Comparison of ENCODE assay signal across 21 mouse cellular contexts in the genomic region with DNA sequence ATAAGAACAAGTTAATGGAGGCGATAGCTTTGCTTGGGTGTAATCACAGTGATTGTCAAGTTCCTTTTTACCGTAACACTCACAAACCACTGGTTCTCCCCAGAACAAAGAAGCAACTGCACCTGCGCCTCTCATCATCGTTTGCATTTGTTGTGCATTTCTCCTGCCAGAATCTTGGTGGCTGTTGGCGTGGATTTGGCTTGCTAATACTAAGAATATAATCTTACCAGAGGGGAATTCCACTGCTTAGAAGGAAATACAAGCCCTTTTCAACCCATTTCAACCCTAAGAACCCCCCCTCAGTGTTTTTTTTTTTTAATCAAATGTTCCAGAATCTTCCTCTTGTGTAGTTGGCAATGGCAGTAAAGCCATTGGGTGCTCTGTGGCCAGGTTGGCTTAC.
"Had no signal": no experiment of that assay in that cellular context is flagged by ENCODE, and none has a peak within 500 bp of the region (broad histone marks: within the 10 kb centered on the region; RNA-seq: fewer than 3 reads in every experiment).

No protein-coding gene starts in this region.

- H3K4me2 ChIP-seq: limb, embryonic 12.5 days; limb, embryonic 15.5 days; liver, embryonic 11.5 days; lung, embryonic 14.5 days; midbrain, embryonic 12.5 days; midbrain, embryonic 15.5 days; neural tube, embryonic 12.5 days; neural tube, embryonic 15.5 days had no signal

- H3K4me3 ChIP-seq: left cerebral cortex, adult 2 months; limb, embryonic 12.5 days; limb, embryonic 15.5 days; midbrain, embryonic 12.5 days; midbrain, embryonic 15.5 days; neural tube, embryonic 12.5 days; neural tube, embryonic 15.5 days had no signal

- DNase-seq: kidney, adult 2 months; kidney, postnatal 10 days; kidney, postnatal 36 days; layer of hippocampus, postnatal 36 days; left cerebral cortex, postnatal 4 days; liver, postnatal 0 days; lung, embryonic 14.5 days; retina, postnatal 1 day; thymus, adult 2 months; thymus, postnatal 36 days had no signal

- H3K9ac ChIP-seq: limb, embryonic 12.5 days; limb, embryonic 15.5 days; liver, embryonic 14.5 days; liver, postnatal 0 days; lung, embryonic 14.5 days; midbrain, embryonic 12.5 days; midbrain, embryonic 15.5 days; neural tube, embryonic 12.5 days; neural tube, embryonic 15.5 days had no signal

- H3K27me3 ChIP-seq: limb, embryonic 12.5 days; limb, embryonic 15.5 days; midbrain, embryonic 12.5 days; midbrain, embryonic 15.5 days; neural tube, embryonic 12.5 days; neural tube, embryonic 15.5 days had no signal

- H3K9me3 ChIP-seq: limb, embryonic 12.5 days; limb, embryonic 15.5 days; midbrain, embryonic 12.5 days; midbrain, embryonic 15.5 days; neural tube, embryonic 12.5 days; neural tube, embryonic 15.5 days had no signal

- H3K27ac ChIP-seq: left cerebral cortex, adult 2 months; limb, embryonic 12.5 days; limb, embryonic 15.5 days; liver, embryonic 14.5 days; macrophage; midbrain, embryonic 12.5 days; midbrain, embryonic 15.5 days; neural tube, embryonic 12.5 days; neural tube, embryonic 15.5 days; stomach, postnatal 0 days had no signal

- ATAC-seq: liver, postnatal 0 days; midbrain, embryonic 15.5 days had no signal

- H3K36me3 ChIP-seq: midbrain, embryonic 12.5 days; midbrain, embryonic 15.5 days; neural tube, embryonic 12.5 days; neural tube, embryonic 15.5 days had no signal
